Mouse (Mus musculus) adrenal gland, postnatal 4 days (tissue): ENCODE measurements around the gene Pdgfra. TPM values are rescaled to one million over a fixed set of nuclear protein-coding genes. Genes with fewer than 3 reads are reported as not detected.

ENCODE experiments used
- DNase-seq, 2 experiments: peaks; one replicate each; pipeline ENCODE4 v3.0.0; 2021 to 2022; ENCODE audit warnings: low spot score in 2 of 2, mixed read lengths in 2 of 2
- long read RNA-seq, 2 experiments: library from polyadenylated mRNA; stranded (forward); transcript quantifications; one replicate each; pipeline ENCODE4 v2.0.0; 2021
- total RNA-seq, 2 experiments: library from RNA; stranded (reverse); gene quantifications; 2 replicates each; pipeline ENCODE4 v1.2.3; 2021

The Pdgfra gene
- 10 to 100 TPM; 46.8 to 49.6 TPM for total RNA-seq
- long read RNA-seq, experiment 1, partial matches to known transcripts: 1 of 2 reads
- long read RNA-seq, experiment 1, other reads (novel, unspliced or antisense): 1 of 2 reads
- long read RNA-seq, experiment 2, full-length matches to known transcripts: 1 of 10 reads
- long read RNA-seq, experiment 2, partial matches to known transcripts: 9 of 10 reads
- long read RNA-seq, experiment 2, other reads (novel, unspliced or antisense): 0 of 10 reads

GRCm38 (mm10) chr5:75152021-75152425 is at the start of gene Pdgfra:
TSS of gene Pdgfra (plus strand) at chr5:75152292.
- DNase-seq: no peak

GRCm38 (mm10) chr5:75106511-75106910 is 45.6 kb upstream of the Pdgfra start:
- no peak for DNase-seq

GRCm38 (mm10) chr5:75109368-75109767 is 42.7 kb upstream of the Pdgfra start:
- DNase-seq: no peak

- no peak for DNase-seq
These were observed 40.3 kb upstream of the Pdgfra start for GRCm38 (mm10) chr5:75111781-75112180.

GRCm38 (mm10) chr5:75118840-75119239 is 33.3 kb upstream of the Pdgfra start:
- DNase-seq: no peak

GRCm38 (mm10) chr5:75121646-75122045 is 30.4 kb upstream of the Pdgfra start:
- DNase-seq: no peak

GRCm38 (mm10) chr5:75134681-75135080 is 17.4 kb upstream of the Pdgfra start:
- DNase-seq: no peak

GRCm38 (mm10) chr5:75143092-75143491 is 9.0 kb upstream of the Pdgfra start:
- no peak for DNase-seq

GRCm38 (mm10) chr5:75143767-75144166 is 8.3 kb upstream of the Pdgfra start:
- DNase-seq: no peak

GRCm38 (mm10) chr5:75145341-75145740 is 6.8 kb upstream of the Pdgfra start:
- DNase-seq: no peak

- no peak for DNase-seq
These were observed 5.6 kb upstream of the Pdgfra start for GRCm38 (mm10) chr5:75146469-75146868.

- DNase-seq: no peak
These were observed 3.6 kb upstream of the Pdgfra start for GRCm38 (mm10) chr5:75148343-75149127.

- no peak for DNase-seq
These were observed 2.7 kb upstream of the Pdgfra start for GRCm38 (mm10) chr5:75149380-75149779.

- DNase-seq: no peak
These were observed 2.2 kb upstream of the Pdgfra start for GRCm38 (mm10) chr5:75149880-75150279.

- DNase-seq: no peak
These were observed 1.6 kb upstream of the Pdgfra start for GRCm38 (mm10) chr5:75150341-75150981.

GRCm38 (mm10) chr5:75151146-75151900 is 769 bp upstream of the Pdgfra start:
- peak in 1 of 2 experiments; percentile 45 for DNase-seq

GRCm38 (mm10) chr5:75152791-75153625 is 916 bp downstream of the Pdgfra start:
- no peak for DNase-seq

GRCm38 (mm10) chr5:75153626-75153960 is 1.5 kb downstream of the Pdgfra start:
- no peak for DNase-seq

GRCm38 (mm10) chr5:75153961-75154620 is 2.0 kb downstream of the Pdgfra start:
- DNase-seq: no peak

GRCm38 (mm10) chr5:75154621-75155235 is 2.6 kb downstream of the Pdgfra start:
- no peak for DNase-seq
